Mouse (Mus musculus): ENCODE results near the gene Tssc4.

Tssc4 gene

DNA sequence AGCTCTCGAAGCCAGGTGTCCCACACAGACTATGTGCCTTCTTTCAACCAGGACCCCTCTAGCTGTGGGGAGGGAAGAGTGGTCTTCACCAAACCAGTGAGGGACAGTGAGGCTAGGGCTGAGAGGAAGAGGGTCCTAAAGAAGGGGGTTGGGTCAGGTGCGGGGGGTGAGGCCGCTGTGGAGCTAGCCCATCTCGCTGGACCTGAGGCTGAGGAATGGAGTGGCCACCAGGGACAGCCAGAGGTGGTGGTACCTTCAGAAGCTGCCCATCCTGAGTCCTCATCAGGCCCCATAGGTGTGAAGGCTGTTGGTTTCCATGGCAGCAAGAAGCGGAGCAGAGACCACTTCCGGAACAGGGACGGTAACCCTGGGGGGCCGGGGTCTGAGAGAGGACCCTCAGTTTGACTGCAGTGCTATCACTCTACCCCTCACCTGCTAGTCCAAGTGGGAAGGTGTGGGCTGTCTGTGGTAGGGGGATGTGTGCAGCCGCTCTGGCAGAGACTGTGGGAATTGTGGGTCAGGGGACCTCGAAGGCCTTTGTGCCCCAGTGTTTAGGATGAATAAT lies 1.5 kb downstream of the Tssc4 start:
- no peak for DNase-seq

DNA sequence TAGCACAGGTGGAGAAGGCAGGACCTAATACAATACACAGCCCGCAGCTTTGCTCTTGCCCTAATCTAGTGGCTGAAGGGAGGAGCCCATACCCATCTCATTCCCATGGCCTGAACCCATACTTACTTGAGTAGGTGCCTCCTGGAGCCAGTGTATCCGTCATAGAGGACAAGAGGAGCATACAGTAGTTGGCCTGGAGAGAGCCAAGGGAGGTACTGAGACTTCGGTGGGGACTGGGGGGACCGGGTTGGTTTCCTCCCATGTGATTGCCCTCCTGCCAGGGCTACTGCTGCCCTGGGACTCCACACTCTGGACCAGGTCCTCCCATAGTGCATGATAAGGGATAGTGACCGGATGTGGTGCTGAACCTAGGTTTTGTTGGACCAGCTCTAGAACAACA lies 3.6 kb downstream of the Tssc4 start:
- no peak for DNase-seq

DNA sequence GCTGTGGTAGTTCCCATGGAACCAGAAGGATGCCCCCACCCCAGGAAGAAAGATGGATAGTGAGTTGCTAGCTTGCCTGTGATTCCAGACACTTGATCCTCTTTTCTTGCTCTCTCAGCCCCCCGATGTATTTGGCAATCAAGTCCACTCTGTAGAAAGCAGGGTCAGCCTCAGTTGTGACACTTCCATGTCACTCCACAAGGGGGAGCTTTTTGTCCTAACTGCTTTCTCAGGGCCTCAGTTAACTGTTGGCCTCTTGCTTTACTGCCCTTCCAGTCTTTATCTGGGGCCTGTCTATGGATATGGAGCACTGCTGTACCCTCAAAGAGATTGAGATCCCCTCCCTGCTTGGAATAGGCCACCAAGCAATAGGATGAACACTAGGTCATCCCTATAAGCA lies 4.0 kb downstream of the Tssc4 start:
- DNase-seq = peak; percentile 31 to 50

DNA sequence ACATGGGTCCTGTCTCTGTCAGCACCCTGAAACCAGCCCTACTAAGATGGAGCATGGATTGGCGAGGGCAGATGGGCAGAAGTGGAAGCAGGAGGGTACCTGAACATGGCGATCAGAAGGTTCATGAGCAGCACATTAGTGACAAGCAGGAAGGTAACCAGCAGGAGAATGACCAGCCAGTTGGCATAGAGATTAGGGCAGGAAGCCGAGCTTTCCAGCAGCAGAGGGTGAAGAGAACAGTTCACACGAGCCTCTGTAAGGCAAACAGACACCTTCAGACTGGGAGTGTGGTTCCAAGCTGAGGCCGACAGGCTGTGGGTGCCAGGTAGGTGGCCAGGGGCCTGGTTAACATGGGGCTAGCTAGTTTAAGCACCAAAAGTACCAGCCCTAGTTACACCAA lies 6.3 kb downstream of the Tssc4 start:
- DNase-seq = no peak

DNA sequence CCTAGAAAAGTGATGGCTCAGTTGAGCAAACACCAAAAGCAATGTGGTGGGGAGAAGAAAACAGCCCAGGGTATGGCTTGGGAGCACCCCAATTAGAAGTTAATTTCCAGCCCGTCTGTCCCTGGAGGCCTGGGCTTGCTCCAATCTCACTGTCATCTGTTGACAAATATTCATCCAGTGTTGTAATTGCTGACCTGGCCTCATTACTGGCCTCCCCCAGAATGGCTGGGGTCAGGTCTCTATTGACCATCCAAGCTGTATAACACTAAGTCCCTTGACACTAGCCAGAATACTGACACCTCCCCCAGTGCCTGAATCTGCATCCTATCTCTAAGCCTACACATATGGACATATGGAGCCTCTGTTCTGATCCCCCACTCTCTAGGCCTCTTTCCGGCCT lies 8.3 kb downstream of the Tssc4 start:
- no peak for DNase-seq

DNA sequence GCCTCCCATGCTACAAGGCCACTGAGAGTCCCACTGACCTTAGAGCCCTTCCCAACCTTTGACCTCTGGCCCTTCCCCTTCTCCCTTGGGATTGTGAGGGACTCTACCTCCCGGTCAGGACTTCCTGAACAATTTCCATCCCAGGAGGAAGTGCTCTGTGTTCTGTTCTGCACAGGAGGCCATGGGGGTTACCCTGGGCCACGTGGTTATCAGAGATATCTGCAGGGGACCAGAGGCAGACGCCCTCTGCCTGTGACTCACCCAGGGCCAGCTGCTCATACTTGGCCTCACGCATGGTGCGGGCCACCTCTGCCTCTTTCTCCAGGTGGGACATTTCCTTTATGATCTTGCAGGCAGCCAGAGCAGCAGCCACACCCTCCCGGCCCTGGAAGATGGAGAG lies 13.0 kb downstream of the Tssc4 start:
- DNase-seq = no peak

DNA sequence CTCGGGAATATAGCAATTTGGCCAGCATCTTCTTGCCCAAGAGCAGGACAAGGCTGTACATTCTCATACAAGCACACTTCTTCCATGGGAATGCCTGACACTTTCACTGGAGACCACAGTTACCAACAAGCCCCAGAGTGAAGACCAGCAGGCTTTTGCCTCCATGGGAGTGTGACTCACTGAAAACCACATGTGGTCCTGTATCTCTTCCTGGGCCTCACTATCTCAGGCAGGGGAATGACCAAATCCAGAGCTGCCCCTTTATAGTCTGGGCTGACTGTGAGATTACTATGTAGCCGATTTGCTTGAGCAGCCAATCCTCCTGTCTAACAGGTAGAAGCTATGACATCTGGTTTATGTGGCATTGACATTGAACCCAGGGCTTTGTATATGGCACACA lies 14.7 kb downstream of the Tssc4 start:
- DNase-seq = no peak

DNA sequence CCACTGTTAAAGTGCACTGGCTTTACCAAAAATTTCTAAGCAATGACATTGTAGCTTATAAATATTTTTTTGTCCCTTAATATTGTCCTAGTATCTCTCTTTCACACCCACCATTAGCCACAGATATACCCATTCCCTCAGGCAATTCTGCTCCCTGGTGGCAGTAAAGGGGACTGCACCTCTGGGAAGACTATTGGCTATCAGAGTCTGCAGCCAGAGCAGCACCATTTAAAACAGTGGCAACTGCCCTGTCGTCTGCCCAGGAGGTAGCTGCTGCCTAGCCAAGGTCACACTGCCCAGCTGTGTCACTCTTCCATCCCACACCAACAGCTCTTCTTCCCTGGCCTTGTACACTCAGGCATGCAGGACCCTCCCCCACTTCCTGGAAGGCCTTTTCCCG lies 17.3 kb downstream of the Tssc4 start:
- peak; percentile 71 to 75 for DNase-seq

DNA sequence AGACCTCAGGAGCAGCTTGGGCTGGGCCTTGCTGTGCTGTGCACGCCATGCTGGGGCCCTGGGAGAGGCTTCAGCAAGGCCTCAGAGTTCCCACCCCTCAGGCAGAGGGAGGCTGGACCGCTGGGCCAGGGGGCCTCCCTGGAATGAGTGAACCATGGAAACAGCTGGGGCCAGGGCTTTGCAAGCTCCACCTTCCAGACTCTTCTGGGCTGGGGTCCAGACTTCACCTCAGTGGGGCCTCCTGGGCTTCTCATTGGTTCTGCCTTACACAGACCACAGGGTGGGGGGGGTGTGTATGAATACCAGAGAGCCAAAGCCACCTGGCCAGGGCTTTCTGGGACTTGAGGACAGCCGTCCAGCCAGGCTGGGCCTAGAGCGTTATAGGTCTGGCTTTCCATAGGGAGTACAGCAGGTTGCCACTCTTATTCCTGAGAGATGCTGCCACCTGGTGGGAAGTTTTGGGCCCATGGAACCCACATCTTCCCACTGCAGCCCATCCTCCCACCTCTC lies 18.1 kb downstream of the Tssc4 start:
- DNase-seq = peak in 1 of 2 experiments; percentile 28

DNA sequence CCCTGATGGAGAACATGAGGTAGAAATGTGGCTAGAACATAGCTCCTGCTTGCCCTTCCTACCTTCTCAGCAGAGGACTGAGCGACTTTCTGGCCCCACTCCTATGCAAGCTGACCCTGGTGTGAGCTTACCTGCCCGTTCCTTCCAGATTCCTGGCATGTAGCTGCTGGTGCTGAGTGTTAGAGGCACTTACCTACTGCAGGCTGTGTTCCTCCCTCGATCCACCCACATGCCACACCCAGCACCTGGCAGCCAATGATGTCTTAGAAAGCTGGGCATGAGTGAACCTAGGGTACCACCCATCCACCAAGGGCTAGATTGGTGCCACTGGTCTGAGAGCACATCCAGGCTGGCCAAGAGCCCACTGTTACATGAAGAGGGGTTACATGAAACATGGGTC lies 24.8 kb downstream of the Tssc4 start:
- no peak for DNase-seq

DNA sequence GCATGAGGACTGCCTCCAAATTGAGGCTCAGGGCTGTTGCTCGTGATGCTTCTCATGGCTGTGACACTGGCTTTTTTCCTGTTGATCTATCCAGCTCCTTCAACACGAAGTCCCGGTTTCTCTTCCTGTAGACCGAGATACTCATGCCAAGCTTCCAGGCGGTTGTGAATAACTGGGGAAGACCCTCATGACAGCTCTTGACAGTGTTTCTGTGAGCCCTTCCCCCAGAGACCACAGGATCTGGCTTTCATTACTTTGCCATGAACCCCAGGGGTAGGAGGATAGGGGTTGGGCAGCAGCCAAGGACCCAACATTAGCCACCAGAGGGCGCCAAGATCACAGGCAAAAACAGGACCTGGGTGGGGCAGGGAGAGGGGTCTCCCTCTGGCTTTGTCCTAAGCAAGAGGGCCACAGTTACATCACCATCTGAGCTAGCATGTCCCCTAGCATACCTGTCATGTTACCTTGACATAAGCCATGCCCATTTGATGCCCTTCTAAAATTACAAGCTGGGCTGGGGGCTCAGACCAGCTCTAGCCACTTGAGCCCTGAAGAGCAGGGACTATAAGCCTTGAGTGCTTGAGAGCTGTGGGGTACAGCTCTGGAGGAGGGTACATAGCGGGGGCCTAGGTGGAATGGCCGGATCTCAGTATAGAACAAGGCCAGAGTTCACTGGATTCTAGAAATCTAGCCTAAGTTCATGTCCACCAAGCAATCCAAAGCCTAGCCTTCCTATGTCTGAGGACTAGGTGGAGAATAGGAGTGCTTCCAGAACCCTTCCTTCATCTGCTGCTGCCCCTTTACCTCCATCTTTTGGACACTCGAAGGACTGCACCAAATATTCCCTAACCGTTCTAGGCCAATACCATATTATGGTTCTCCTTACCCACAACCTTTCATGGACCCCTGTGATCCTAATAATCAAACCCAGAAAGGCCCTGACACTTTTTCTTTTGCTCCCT lies 25.8 kb downstream of the Tssc4 start, which contains the start of gene Trpm5:
Gene Trpm5 (minus strand): TSS at position 51 of the 962 bp plus-strand sequence.
- DNase-seq = peak; percentile 63 to 67

DNA sequence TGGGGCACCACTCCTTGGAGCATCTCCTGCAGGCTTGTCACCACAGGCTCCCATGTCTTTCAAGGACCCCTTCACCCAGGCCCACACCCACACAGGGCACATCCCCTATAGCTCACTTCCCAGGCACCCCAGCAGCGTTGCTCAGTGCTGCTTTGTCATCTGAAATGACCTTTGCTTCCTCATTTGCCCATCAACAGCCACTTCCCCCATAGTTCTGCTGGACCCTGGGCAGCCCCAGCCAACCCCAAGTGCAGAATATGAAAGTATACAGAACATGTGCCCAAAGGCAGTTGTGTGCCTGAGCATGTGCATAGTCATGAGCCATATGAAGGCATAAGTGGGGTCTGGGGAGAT lies 26.5 kb downstream of the Tssc4 start:
- DNase-seq = no peak

DNA sequence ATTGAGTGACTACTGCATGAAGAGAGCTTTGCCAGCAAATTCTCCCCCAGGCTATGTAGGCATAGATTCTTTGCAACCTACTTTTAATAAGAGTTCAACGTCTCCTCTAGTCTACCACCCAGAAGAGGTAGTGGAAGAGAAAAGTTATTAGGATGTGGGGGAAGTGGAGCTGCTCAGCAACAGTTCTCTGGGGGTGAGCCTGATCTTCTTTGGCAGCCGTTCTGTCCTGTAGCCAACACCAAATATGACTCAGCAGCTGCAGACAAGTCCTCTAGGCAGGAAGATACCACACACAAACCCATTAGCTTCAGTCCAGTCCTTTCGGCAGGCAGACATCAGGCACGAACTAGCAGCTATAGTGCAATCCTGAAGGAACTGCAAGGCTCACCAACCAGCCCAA lies 31.7 kb downstream of the Tssc4 start:
- DNase-seq = no peak

DNA sequence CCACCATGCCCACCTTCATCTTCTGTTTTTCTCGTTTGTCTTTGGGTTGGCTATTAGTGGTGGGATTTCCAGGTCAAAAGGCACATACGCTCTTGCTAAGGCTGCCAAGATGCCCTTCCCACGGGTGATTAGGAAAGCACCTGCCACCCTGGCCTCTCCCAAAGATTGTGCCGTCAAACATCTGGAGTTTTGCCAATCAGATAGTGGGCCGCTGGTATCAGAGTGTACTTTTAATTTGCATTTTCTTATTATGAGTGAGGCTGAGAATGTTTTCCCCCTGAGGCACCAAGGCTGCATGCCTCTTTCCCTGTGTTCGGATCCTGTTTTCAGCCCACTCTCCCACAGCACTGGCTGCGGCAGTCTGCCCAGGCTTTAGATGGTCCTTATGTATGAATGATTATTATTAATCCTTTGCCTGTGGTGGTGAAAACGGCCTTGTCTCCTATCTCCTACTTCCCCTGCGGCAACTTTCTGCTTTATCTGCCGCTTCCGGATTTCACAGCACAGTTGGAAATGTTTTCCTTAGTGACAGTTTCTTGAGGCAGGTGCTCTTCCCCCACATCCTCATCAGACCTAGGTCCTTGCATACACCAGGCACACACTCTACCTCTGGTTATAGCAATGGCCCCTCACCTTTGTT lies 36.3 kb downstream of the Tssc4 start:
- no peak for DNase-seq

DNA sequence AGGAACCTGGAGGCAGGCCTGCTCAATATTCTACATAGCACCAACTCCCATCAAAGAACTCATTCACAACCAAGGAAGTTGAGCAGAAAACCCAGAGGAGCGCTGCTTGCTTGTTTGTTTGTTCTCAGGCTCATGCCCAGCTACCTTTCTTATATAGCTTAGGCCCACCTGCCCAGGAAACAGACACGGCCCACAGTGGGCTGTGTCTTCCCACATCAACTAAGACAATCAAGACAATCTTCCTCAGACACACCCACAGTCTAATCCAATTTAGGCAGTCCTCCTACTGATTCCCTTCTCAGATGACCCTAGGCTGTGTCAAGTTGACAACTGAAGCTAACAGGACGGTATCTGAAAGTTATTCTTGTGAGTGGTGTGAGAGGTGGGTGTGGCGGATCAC lies 37.0 kb downstream of the Tssc4 start, which contains the start of gene Kcnq1:
Gene Kcnq1 (plus strand): TSS at position 301 of the 400 bp plus-strand sequence.
- DNase-seq = no peak

DNA sequence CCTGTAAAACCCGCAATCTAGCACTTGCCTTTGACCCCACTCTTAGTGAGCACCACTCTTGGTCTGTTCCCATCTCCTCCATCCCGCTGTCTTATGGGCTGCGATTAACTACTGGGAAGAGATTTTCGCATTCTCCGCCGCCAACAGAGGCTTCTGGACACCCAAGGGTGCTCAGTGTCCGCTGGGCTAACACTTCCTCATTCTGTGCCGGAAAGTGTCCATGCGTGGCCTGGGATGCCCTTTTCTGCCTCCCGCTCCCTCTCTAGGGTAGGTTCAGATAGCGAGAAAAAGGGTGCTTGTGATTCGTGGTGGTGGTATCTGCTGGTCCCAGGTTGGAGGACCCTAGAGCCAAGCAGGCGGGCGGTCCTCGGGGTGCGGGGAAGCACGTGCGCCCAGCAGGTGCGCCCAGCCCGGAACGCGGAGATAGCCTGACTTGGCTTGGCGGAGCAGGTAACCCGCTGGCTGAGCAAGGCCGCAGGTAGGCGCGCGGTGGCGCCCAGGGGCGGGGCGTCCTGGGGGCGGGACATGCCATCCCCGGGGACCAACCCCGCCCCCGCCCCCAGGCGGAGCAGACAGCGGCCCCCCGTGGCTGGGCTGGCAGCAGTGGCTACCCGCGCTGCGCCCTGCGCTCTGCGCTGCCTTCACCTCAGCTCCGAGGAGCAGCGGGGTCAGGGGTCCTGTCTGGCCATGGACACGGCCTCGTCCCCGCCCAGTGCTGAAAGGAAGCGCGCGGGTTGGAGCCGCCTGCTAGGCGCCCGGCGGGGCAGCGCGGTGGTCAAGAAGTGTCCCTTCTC lies 37.8 kb downstream of the Tssc4 start:
- no peak for DNase-seq

DNA sequence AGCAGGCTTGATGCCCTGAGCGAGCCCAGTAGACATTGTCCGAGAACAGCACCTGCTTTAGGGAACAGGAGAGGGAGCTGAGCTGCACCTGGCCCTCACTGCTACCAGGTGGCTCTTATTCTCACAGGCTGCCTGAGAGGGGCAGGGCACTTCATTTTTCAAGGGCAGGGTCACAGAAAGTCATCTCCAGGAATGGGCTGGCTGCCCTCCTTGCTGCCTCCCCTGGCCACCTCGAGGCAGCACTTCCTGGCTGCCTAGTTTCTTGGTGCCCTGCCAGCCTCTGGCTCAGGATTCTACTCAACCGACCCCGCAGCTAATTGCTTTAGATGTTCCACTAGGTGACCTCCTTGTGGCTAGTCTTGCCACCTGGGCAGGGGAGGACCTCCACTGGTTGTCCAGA lies 39.2 kb downstream of the Tssc4 start:
- no peak for DNase-seq

DNA sequence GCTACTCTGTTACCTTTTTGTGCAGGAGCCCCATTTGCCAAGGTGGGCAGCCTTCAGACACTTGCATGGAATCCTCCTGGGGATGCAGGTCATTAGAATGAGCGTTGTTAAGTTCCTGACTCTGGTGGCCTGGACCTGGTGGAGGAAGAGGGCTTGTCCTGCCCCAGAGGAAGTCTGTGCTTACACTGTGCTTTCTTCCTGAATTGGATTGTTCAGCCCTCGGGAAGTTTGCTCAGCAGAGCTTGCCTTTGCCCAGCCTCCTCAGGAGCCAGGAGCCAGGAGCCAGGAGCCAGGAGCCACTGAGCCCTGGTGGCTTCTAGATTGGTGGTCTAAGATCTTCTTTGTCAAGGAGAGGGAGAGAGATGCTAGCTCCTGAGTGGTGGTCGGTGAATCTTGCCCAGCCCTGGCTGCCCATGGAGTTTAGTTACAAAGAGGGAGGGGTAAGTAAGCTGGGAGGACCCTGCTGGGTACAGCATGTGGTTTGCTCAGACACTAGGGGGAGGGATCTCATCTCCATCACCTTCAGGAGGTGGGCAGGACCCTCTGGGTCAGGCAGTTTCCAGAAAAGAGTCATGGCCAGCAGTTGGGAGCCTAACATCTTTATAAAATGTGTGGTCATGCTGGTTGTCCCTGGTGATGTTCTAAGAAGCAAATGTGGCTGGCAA lies 40.1 kb downstream of the Tssc4 start:
- no peak for DNase-seq

DNA sequence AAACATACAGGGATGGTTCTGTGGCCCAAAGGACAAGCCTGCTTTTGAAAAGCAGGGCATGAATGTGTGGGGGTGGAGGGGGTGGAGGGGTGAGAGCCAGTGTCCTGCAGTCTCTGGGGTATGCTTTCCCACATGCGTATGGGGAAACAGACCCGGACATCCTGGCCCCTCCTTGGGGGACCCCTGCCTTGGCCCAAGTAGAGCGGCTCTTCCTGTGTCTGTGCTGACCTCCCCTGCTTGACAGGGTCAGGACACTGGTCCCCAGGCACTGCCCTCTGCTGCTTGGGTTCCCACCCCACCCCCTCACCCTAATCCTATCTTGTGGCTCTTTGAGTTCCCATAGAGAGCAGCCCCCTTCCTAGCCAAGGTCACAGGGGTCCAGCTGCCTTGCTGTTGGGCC lies 40.6 kb downstream of the Tssc4 start:
- no peak for DNase-seq

DNA sequence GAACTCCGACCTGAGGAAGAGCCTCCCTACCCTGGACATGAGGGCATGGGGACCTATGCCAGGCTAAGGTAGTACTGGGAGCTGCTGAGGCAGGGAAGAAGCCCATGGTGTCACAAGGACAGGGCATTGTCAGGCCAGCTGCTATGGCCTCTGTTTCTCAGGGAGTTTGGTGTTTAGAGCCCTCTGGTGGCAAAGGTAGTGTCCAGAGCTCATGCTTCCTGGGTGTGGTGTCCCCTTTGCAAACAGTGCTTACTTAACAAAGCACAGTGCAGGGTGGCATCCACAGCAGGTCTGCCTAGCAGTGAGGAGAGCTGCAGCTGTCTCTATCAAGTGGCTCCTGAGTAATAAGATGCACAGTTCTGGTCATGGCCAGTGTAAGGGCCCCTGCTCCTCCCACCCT lies 41.8 kb downstream of the Tssc4 start:
- no peak for DNase-seq

DNA sequence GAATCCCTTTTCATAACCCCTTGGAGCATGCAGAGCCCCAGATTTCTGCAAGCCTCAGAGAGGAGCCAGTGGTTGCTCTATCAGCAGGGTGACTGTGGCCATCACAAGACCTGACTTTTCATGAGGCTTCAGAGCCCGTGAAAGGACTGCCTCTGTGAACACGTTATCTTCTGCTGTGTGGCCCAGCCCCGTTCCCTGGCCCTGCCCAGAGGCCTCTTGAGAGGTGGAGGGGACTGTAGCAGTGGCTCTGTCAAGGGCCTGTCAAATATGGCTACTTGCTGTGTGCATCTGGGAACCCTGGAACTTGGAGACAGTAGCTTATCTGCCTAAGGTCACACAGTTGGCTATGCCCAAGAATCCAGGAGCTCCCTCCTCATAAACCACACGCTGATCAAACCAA lies 42.7 kb downstream of the Tssc4 start:
- no peak for DNase-seq

DNA sequence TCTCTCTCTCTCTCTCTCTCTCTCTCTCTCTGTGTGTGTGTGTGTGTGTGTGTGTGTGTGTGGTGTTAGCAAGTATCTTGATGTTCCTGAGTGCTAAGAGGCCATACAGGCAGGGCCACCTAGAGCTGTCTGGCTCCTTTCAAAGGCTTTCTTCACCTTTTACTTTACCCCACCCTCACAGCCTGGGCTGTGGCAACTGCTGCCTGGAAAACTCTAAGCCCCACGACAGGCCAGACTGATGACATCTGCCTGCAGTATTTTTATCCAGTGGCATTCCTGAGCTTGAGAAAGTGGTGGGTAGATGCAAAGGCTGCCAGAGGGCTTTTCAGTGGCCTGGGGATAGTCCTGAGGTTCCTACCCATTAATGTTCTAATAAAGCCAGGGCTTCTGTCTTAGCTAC lies 43.3 kb downstream of the Tssc4 start:
- no peak for DNase-seq
